Mouse (Mus musculus): ENCODE results near the gene Tax1bp1. TPM values are rescaled to one million over a fixed set of nuclear protein-coding genes. Genes with fewer than 3 reads are reported as not detected.

The Tax1bp1 gene
- total and polyA plus RNA-seq, 2 experiments from 2014 or later: 101 to 155 TPM

DNA sequence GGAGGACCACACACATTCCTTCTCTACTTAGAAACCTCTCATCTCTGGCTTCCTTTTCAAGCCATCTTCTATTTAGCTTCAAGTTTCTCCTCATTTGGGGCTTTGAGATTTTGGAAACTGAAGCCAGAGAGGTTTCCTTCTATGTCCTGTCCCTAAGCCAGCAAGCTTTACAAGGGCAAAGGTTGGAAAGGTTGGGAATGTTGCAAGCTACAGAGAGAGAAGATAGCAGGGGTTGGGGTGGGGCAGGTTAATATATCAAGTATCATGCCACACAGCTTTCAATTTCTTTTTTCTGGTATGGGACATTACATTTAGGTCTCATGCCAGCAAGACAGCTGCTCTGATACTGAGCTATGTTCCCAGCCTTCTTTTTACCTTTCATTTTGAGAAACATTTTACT, 8.2 kb upstream of the Tax1bp1 start:
- no peak for ATAC-seq
- DNase-seq: no peak
- no peak for TF ChIP-seq CTCF (IDR thresholded peaks at IDR 0.05; ENCODE audit: low read depth)
- Histone ChIP-seq H3K27ac (ENCODE audit: low read depth, low read length) (no peak overlapping the region), H3K9me3 (ENCODE audit: low read length) (no peaks in the 10 kb centered on the region), H3K4me1 (ENCODE audit: insufficient read depth) (no peaks in the 10 kb centered on the region), H3K4me2 (ENCODE audit: low read depth) (no peak overlapping the region), H3K9ac (no peak overlapping the region), H3K27me3 (ENCODE audit: insufficient read depth, low read length) (no peaks in the 10 kb centered on the region; the same call in 1 of the 2 replicates), H3K4me3 (ENCODE audit: low read depth, low read length) (no peak overlapping the region), H3K36me3 (ENCODE audit: insufficient read depth) (no peaks in the 10 kb centered on the region)

DNA sequence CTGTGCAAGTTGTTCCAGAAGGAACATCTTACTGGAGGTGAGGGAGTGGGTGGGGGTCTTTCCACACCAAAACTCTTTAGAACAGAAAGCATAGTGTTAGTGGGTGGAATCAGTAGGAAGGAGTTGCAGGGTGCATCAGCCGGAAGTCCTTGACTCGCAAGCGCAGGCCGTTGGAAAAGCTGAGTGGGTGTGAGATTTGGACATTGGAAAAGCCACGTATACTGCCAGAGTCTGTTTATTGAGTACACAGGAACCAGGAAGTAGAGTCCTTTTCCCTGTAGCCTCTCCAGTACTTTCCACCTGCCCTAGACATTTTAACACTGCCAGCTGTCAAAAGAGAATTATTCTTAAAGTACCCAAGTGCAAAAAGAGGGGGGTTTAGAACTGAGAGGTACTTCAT, 5.7 kb upstream of the Tax1bp1 start:
- 90% methylated on average over 5 of the region's 5 CpGs for WGBS
- DNase-seq (no peak), ATAC-seq (no peak)
- H3K9ac ChIP-seq: no peak overlapping the region
- H3K4me3 ChIP-seq (ENCODE audit: low read depth, low read length): no peak overlapping the region
- H3K27me3 ChIP-seq (ENCODE audit: insufficient read depth, low read length): no peaks in the 10 kb centered on the region; the same call in 1 of the 2 replicates
- no peaks in the 10 kb centered on the region for H3K4me1 ChIP-seq (ENCODE audit: insufficient read depth)
- H3K9me3 ChIP-seq (ENCODE audit: low read length): no peaks in the 10 kb centered on the region
- no peak for TF ChIP-seq CTCF (IDR thresholded peaks at IDR 0.05; ENCODE audit: low read depth)
- no peak overlapping the region for H3K4me2 ChIP-seq (ENCODE audit: low read depth)
- H3K36me3 ChIP-seq (ENCODE audit: insufficient read depth): no peaks in the 10 kb centered on the region
- H3K27ac ChIP-seq (ENCODE audit: low read depth, low read length): no peak overlapping the region

DNA sequence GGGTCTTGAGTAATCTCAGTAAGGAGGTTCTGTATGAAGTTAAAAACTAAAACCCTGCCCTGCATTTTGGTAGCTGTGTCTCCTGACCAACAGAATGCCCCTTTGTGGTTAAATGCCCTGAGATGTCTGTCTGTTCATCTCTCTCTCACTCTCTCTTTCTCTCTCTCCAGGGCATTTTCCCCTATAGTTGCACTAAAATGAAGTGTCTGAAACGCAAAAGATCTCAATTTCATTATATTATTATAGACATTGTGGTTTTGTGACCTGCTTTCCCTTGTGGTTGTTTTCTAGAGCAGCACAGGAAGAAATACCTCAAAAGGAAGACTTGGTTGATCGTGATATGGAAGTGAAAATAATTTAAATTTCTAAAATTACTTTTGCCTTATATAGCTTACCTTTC, 966 bp upstream of the Tax1bp1 start:
- ATAC-seq: no peak
- Histone ChIP-seq H3K4me3 (ENCODE audit: low read depth, low read length) (no peak overlapping the region), H3K36me3 (ENCODE audit: insufficient read depth) (no peaks in the 10 kb centered on the region), H3K4me1 (ENCODE audit: insufficient read depth) (peaks cover 4% of the 10 kb centered on the region; the same call in 1 of the 2 replicates), H3K9me3 (ENCODE audit: low read length) (no peaks in the 10 kb centered on the region), H3K27ac (ENCODE audit: low read depth, low read length) (no peak overlapping the region), H3K4me2 (ENCODE audit: low read depth) (no peak overlapping the region), H3K27me3 (ENCODE audit: insufficient read depth, low read length) (no peaks in the 10 kb centered on the region), H3K9ac (no peak overlapping the region)
- DNase-seq: no peak
- TF ChIP-seq CTCF (IDR thresholded peaks at IDR 0.05; ENCODE audit: low read depth): no peak
- 80% methylated on average over 2 of the region's 2 CpGs for WGBS

DNA sequence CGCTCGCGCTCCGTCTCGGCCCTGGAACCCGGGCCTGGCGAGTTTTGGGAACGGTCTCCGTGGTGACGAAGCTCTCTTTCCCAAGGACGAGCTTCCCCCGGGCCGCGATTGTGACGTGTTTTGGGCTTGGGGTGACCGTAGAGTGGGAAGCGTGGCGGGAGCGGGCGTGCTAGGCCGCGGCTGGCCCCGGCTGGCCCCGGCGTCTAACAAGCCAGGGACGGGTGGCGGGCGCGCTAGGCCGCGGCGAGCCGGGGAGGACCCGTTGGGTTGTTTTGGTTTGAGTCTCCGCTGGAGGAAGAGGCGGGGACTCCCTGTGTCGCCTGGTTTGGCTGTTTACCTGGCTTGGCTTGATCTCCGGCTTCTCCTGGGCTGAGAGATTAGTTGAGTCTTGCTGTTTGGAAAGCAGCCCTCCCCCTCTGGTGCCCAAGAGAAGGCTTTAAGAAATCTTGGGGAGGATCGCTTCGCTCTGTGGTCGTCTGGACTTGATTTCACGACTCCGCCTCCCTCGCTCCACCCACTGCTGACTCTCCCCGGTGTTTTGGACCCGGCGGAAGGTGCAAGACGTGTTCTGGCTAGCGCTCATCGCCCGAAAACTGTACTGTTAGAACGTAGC, 474 bp downstream of the Tax1bp1 start:
- H3K4me1 ChIP-seq (ENCODE audit: insufficient read depth): peaks cover 4% of the 10 kb centered on the region; the same call in 1 of the 2 replicates
- H3K9me3 ChIP-seq (ENCODE audit: low read length): no peaks in the 10 kb centered on the region
- WGBS: 2% methylated on average over 52 of the region's 52 CpGs
- DNase-seq: no peak
- H3K36me3 ChIP-seq (ENCODE audit: insufficient read depth): no peaks in the 10 kb centered on the region
- TF ChIP-seq CTCF (IDR thresholded peaks at IDR 0.05; ENCODE audit: low read depth): no peak
- ATAC-seq: peak; percentile 80
- H3K27ac ChIP-seq (ENCODE audit: low read depth, low read length): peak overlapping the region; percentile 91
- H3K4me2 ChIP-seq (ENCODE audit: low read depth): peak overlapping the region; percentile 58
- H3K4me3 ChIP-seq (ENCODE audit: low read depth, low read length): peak overlapping the region; percentile 73
- H3K9ac ChIP-seq: peak overlapping the region; percentile 77
- H3K27me3 ChIP-seq (ENCODE audit: insufficient read depth, low read length): no peaks in the 10 kb centered on the region

DNA sequence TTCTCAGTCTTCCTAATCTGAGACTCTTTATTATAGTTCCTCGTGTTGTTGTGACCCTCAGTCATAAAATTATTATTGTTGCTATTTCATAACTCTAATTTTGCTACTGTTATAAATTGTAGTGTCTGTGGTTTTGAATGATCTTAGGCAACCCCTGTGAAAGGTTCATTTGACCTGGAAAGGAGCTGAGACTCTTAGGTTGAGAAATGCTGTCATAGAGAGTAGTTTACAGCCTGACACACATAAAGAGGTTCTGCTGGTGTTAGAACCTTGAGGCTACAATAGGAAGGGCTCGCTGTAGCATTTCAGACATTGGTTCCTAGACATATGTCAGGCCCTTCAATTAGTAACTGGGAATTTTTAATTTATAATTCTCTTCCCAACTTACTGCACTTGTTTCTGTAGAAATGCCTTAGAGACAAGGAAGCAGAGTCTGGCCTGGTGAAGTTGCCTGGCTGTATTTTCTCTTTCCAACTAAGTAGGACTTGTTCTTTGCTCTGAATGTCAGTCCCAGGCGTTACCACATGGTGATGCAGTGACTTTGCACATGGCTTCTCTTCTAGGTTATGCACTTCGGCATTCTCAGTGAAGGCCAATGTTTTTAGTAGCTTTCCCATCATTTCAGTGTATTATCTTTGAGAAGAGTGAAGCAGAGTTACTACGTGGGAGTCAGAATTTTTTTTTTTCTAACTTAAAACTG, 4.1 kb downstream of the Tax1bp1 start:
- Histone ChIP-seq H3K36me3 (ENCODE audit: insufficient read depth) (no peaks in the 10 kb centered on the region), H3K27me3 (ENCODE audit: insufficient read depth, low read length) (no peaks in the 10 kb centered on the region), H3K9me3 (ENCODE audit: low read length) (no peaks in the 10 kb centered on the region), H3K4me2 (ENCODE audit: low read depth) (no peak overlapping the region), H3K27ac (ENCODE audit: low read depth, low read length) (no peak overlapping the region), H3K9ac (no peak overlapping the region), H3K4me1 (ENCODE audit: insufficient read depth) (peaks cover 4% of the 10 kb centered on the region; the same call in 1 of the 2 replicates), H3K4me3 (ENCODE audit: low read depth, low read length) (no peak overlapping the region)
- WGBS: 90% methylated on average over 5 of the region's 5 CpGs
- ATAC-seq (no peak), DNase-seq (no peak)
- no peak for TF ChIP-seq CTCF (IDR thresholded peaks at IDR 0.05; ENCODE audit: low read depth)

DNA sequence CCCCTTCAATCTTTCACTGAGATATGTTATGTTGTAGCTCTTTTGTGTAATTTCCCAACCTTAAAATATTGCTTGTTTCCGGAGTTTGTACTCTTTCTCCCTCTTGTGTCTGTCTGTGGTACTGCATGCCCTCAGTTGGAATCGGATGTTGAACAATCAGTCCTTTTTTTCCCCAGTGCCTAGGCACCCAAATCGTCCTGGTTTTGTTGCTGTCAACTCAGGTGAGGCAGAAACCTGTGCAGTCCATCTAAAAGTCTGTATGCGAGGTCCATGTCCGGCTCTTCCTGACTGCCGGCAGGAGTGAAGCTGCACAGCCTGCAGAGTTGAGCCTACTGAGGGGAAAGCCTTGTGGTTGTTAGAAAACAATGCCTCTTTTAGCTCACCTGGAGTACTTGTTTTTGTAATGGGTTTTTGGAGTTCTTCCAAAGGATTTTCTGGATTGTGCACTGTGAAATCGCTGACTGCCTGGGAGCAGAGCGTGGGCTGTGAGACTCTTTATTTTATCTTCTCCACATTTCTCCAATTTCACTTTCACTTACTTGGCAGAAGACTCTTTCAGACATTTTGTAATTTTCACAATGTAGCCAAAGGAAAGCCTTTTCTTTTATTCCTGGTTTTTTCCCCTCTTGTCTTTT, 11.4 kb downstream of the Tax1bp1 start:
- Histone ChIP-seq H3K9me3 (ENCODE audit: low read length) (no peaks in the 10 kb centered on the region), H3K9ac (no peak overlapping the region), H3K4me2 (ENCODE audit: low read depth) (no peak overlapping the region), H3K4me3 (ENCODE audit: low read depth, low read length) (no peak overlapping the region), H3K27ac (ENCODE audit: low read depth, low read length) (no peak overlapping the region), H3K4me1 (ENCODE audit: insufficient read depth) (no peaks in the 10 kb centered on the region), H3K27me3 (ENCODE audit: insufficient read depth, low read length) (no peaks in the 10 kb centered on the region), H3K36me3 (ENCODE audit: insufficient read depth) (peaks cover 12% of the 10 kb centered on the region)
- 52% methylated on average over 8 of the region's 8 CpGs for WGBS
- peak; percentile 81 for DNase-seq
- TF ChIP-seq CTCF (IDR thresholded peaks at IDR 0.05; ENCODE audit: low read depth): peak; percentile 94
- no peak for ATAC-seq

DNA sequence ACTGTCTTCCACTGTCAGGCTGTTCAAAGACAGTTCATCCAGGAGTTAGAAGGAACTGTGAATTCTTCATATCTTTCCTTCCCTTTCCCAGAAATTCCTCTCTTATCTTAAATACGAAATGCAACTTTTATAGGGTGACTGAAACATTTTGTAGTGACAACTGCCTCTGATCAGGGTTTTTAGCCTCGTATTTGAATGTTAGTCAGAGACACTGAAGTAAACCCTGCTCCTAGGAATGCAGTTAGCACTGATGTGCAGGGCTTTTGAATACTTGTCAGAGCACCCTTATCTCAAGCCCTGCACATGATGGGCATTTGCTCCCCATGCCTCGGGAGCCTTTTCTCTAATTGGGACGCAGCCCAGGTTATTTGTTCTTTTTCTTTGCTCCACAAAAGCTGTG, 16.8 kb downstream of the Tax1bp1 start:
- no peak for TF ChIP-seq CTCF (IDR thresholded peaks at IDR 0.05; ENCODE audit: low read depth)

More for the DNA sequence above, 16.8 kb downstream of the Tax1bp1 start:
- no peaks in the 10 kb centered on the region for H3K9me3 ChIP-seq (ENCODE audit: low read length)
- no peak overlapping the region for H3K4me3 ChIP-seq (ENCODE audit: low read depth, low read length)
- H3K36me3 ChIP-seq (ENCODE audit: insufficient read depth): peaks cover 15% of the 10 kb centered on the region
- ATAC-seq (no peak), DNase-seq (no peak)
- H3K27me3 ChIP-seq (ENCODE audit: insufficient read depth, low read length): no peaks in the 10 kb centered on the region
- no peaks in the 10 kb centered on the region for H3K4me1 ChIP-seq (ENCODE audit: insufficient read depth)
- no peak overlapping the region for H3K27ac ChIP-seq (ENCODE audit: low read depth, low read length)
- no peak overlapping the region for H3K4me2 ChIP-seq (ENCODE audit: low read depth)
- WGBS: 65% methylated on average over 4 of the region's 4 CpGs
- no peak overlapping the region for H3K9ac ChIP-seq

All from forebrain, postnatal 0 days (tissue).